Mouse (Mus musculus) CH12.LX (cell line): ENCODE data around the gene Foxl2. TPM values are rescaled to one million over a fixed set of nuclear protein-coding genes. Genes with fewer than 3 reads are reported as not detected.

Source experiments
- DNase-seq: peaks from one replicate; pipeline ENCODE4 v3.0.0-alpha.2; 2013; ENCODE audit errors: extremely low read depth
- H3K27ac ChIP-seq: 2 replicates; pipeline ENCODE4 v1.5.1; 2012; ENCODE audit warnings: low read depth, mild to moderate bottlenecking, control low read depth, moderate library complexity; ENCODE audit not compliant: insufficient read depth
- H3K27me3 ChIP-seq: replicated peaks from 2 replicates; pipeline ENCODE3; 2012; ENCODE audit warnings: inconsistent platforms
- H3K36me3 ChIP-seq, 2 experiments: replicated peaks in 1 of 2; 2 replicates each; pipeline versions ENCODE3 to v1.6.1; 2012; ENCODE audit warnings: inconsistent platforms in 1 of 2, low read length in 1 of 2, mild to moderate bottlenecking in 1 of 2, mixed read lengths in 1 of 2, moderate library complexity in 1 of 2; ENCODE audit not compliant: control insufficient read depth in 1 of 2, insufficient read depth in 1 of 2
- H3K4me1 ChIP-seq, 2 experiments: 2 replicates each; pipeline ENCODE4 v1.6.1; 2012; ENCODE audit warnings: inconsistent platforms in 1 of 2, moderate library complexity in 1 of 2; ENCODE audit not compliant: insufficient read depth in 2 of 2, control insufficient read depth in 1 of 2
- H3K4me2 ChIP-seq: 2 replicates; pipeline ENCODE4 v1.6.1; 2012; ENCODE audit warnings: low read depth, mild to moderate bottlenecking, control low read depth; ENCODE audit not compliant: poor library complexity, insufficient read depth, severe bottlenecking
- H3K4me3 ChIP-seq, 3 experiments: fragments of 150-350 bp in 1 of 3; sonication (generic) in 1 of 3; replicated peaks in 1 of 3; 2 replicates each; pipeline versions ENCODE3 to v1.5.1; 2011 to 2012; ENCODE audit warnings: low read depth in 2 of 3, low read length in 2 of 3, mild to moderate bottlenecking in 2 of 3, moderate library complexity in 2 of 3, control low read depth in 1 of 3, improper control_type of control experiment in 1 of 3, inconsistent platforms in 1 of 3, mixed read lengths in 1 of 3; ENCODE audit not compliant: poor library complexity in 1 of 3
- H3K79me2 ChIP-seq: replicated peaks from 2 replicates; pipeline ENCODE4 v1.6.1; 2012; ENCODE audit warnings: mild to moderate bottlenecking, moderate library complexity; ENCODE audit not compliant: control insufficient read depth, poor library complexity, insufficient read depth, severe bottlenecking; ENCODE audit errors: extremely low read depth
- H3K9ac ChIP-seq: 2 replicates; pipeline ENCODE4 v1.6.1; 2012; ENCODE audit warnings: low read depth, mild to moderate bottlenecking, control low read depth, moderate library complexity; ENCODE audit not compliant: insufficient read depth
- H3K9me3 ChIP-seq: replicated peaks from 2 replicates; pipeline ENCODE3; 2012; ENCODE audit warnings: low read length, inconsistent platforms, mixed read lengths
- BHLHE40 ChIP-seq: IDR thresholded peaks from 2 replicates; pipeline ENCODE4 v1.6.1; 2011; ENCODE audit warnings: mild to moderate bottlenecking, low read depth, low read length, improper control_type of control experiment
- CHD2 ChIP-seq: IDR thresholded peaks from 2 replicates; pipeline ENCODE4 v1.6.1; 2011; ENCODE audit warnings: low read length, improper control_type of control experiment
- CTCF ChIP-seq, 2 experiments: IDR thresholded peaks in 1 of 2; conservative IDR thresholded peaks in 1 of 2; 2 replicates each; pipeline ENCODE4 v1.5.1; 2011 to 2012; ENCODE audit warnings: low read depth in 2 of 2, low read length in 2 of 2, improper control_type of control experiment in 1 of 2, inconsistent platforms in 1 of 2, mild to moderate bottlenecking in 1 of 2, moderate library complexity in 1 of 2
- E2F4 ChIP-seq: IDR thresholded peaks from 2 replicates; pipeline ENCODE4 v1.6.1; 2011; ENCODE audit warnings: low read depth, low read length, improper control_type of control experiment; ENCODE audit not compliant: insufficient replicate concordance
- ELF1 ChIP-seq: IDR thresholded peaks from 2 replicates; pipeline ENCODE4 v1.6.1; 2014; ENCODE audit warnings: low read depth, mild to moderate bottlenecking, inconsistent platforms, low read length, improper control_type of control experiment
- EP300 ChIP-seq: IDR thresholded peaks from 2 replicates; pipeline ENCODE4 v1.6.1; 2011; ENCODE audit warnings: low read length, improper control_type of control experiment
- GABPA ChIP-seq: IDR thresholded peaks from 2 replicates; pipeline ENCODE4 v1.6.1; 2012; ENCODE audit warnings: low read depth, low read length, improper control_type of control experiment, inconsistent platforms; ENCODE audit not compliant: insufficient replicate concordance
- IRF4 ChIP-seq: IDR thresholded peaks from 2 replicates; pipeline ENCODE4 v1.6.1; 2014; ENCODE audit warnings: low read depth, mild to moderate bottlenecking, inconsistent platforms, low read length, improper control_type of control experiment
- JUN ChIP-seq: IDR thresholded peaks from 2 replicates; pipeline ENCODE4 v1.6.1; 2011; ENCODE audit warnings: low read depth, mild to moderate bottlenecking, low read length, improper control_type of control experiment, moderate library complexity; ENCODE audit not compliant: insufficient read depth
- JUND ChIP-seq: conservative IDR thresholded peaks from 2 replicates; pipeline ENCODE4 v1.6.1; 2011; ENCODE audit warnings: low read depth, low read length, improper control_type of control experiment
- MAZ ChIP-seq: IDR thresholded peaks from 2 replicates; pipeline ENCODE4 v1.6.1; 2012; ENCODE audit warnings: low read depth, mild to moderate bottlenecking, inconsistent platforms, low read length, improper control_type of control experiment, moderate library complexity
- MXI1 ChIP-seq: IDR thresholded peaks from 2 replicates; pipeline ENCODE4 v1.6.1; 2011; ENCODE audit warnings: mild to moderate bottlenecking, low read depth, low read length, improper control_type of control experiment
- NELFE ChIP-seq: IDR thresholded peaks from 2 replicates; pipeline ENCODE4 v1.6.1; 2011; ENCODE audit warnings: low read depth, low read length, improper control_type of control experiment
- NRF1 ChIP-seq: IDR thresholded peaks from 2 replicates; pipeline ENCODE4 v1.6.1; 2014; ENCODE audit warnings: low read depth, mild to moderate bottlenecking, inconsistent platforms, low read length, improper control_type of control experiment, moderate library complexity
- PAX5 ChIP-seq: IDR thresholded peaks from 2 replicates; pipeline ENCODE4 v1.6.1; 2012; ENCODE audit warnings: low read length, inconsistent platforms, mixed read lengths
- POLR2AphosphoS2 ChIP-seq: IDR thresholded peaks from 2 replicates; pipeline ENCODE4 v1.6.1; 2011; ENCODE audit warnings: low read depth, low read length, improper control_type of control experiment
- RAD21 ChIP-seq: IDR thresholded peaks from 2 replicates; pipeline ENCODE4 v1.6.1; 2011; ENCODE audit warnings: low read depth, mild to moderate bottlenecking, low read length, improper control_type of control experiment, moderate library complexity
- RCOR1 ChIP-seq: conservative IDR thresholded peaks from 2 replicates; pipeline ENCODE4 v1.6.1; 2012; ENCODE audit warnings: low read depth, mild to moderate bottlenecking, inconsistent platforms, low read length, improper control_type of control experiment
- SIN3A ChIP-seq: IDR thresholded peaks from 2 replicates; pipeline ENCODE4 v1.6.1; 2012; ENCODE audit warnings: low read length, improper control_type of control experiment, inconsistent platforms
- SMC3 ChIP-seq: IDR thresholded peaks from 2 replicates; pipeline ENCODE4 v1.6.1; 2011; ENCODE audit warnings: low read depth, low read length, improper control_type of control experiment
- TBP ChIP-seq: conservative IDR thresholded peaks from 2 replicates; pipeline ENCODE4 v1.6.1; 2011; ENCODE audit warnings: low read depth, low read length, improper control_type of control experiment
- TCF12 ChIP-seq: IDR thresholded peaks from 2 replicates; pipeline ENCODE4 v1.6.1; 2014; ENCODE audit warnings: low read depth, mild to moderate bottlenecking, inconsistent platforms, low read length, improper control_type of control experiment
- UBTF ChIP-seq: IDR thresholded peaks from 2 replicates; pipeline ENCODE4 v1.6.1; 2012; ENCODE audit warnings: low read depth, mild to moderate bottlenecking, inconsistent platforms, low read length, improper control_type of control experiment, moderate library complexity
- USF2 ChIP-seq: conservative IDR thresholded peaks from 2 replicates; pipeline ENCODE4 v1.6.1; 2011; ENCODE audit warnings: low read depth, low read length, improper control_type of control experiment
- ZC3H11A ChIP-seq: IDR thresholded peaks from 2 replicates; pipeline ENCODE4 v1.6.1; 2012; ENCODE audit warnings: low read depth, mild to moderate bottlenecking, inconsistent platforms, low read length, improper control_type of control experiment
- ZKSCAN1 ChIP-seq: IDR thresholded peaks from 2 replicates; pipeline ENCODE4 v1.6.1; 2012; ENCODE audit warnings: low read depth, inconsistent platforms, low read length, improper control_type of control experiment, borderline replicate concordance
- ZMIZ1 ChIP-seq: IDR thresholded peaks from 2 replicates; pipeline ENCODE4 v1.6.1; 2012; ENCODE audit warnings: low read depth, mild to moderate bottlenecking, inconsistent platforms, low read length, improper control_type of control experiment
- ZNF384 ChIP-seq: IDR thresholded peaks from 2 replicates; pipeline ENCODE4 v1.6.1; 2012; ENCODE audit warnings: low read depth, low read length, improper control_type of control experiment, inconsistent platforms
- dilution Hi-C: fragments of 300-500 bp; cut with MboI; formaldehyde crosslinking; loops from 2 replicates; pipeline ENCODE4 v1.14.3; 2020; ENCODE audit warnings: low sequenced_read_pairs; ENCODE audit not compliant: extremely low pct_unique_long_range_greater_than_20kb, extremely low pct_ligation_motif_present
- in situ Hi-C: fragments of 300-500 bp; cut with MboI; formaldehyde crosslinking; loops from 3 replicates; pipeline ENCODE4 v1.14.3; 2019; ENCODE audit warnings: low sequenced_read_pairs, low pct_ligation_motif_present, low pct_unique_long_range_greater_than_20kb, mixed read lengths
- polyA plus RNA-seq: library from polyadenylated mRNA; unstranded; fragments of >175 nt; gene quantifications from 2 replicates; pipeline ENCODE4 v1.2.1, GENCODE M21; 2012; ENCODE audit warnings: low read depth; ENCODE audit not compliant: insufficient read length
- total RNA-seq, 2 experiments: library from RNA; depleted of rRNA; stranded (reverse); fragments of 300-350 nt in 1 of 2; fragments of >200 nt in 1 of 2; gene quantifications; 2 replicates each; pipeline ENCODE4 v1.2.3; 2012 to 2014

The Foxl2 gene
- total and polyA plus RNA-seq, 3 experiments = not detected

DNA sequence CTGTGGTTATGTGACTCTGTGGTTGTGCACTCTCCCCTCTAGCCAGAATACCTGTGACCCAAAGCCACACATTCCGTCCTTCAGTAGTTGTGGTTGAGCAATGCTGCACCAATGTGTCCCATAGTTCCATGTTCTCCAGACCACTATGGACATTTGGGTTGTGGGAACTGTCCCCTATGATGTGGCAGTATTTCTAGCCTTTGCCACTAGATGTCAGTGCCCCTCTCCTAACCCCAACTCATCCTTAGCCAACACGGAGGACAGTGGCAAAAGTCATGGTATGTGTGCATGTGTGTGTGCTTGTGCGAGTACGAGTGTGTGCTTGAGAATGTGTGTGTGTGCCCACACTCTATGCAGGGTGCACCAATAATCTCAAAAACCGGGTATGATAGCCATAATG, 21.4 kb downstream of the Foxl2 start:
- in situ Hi-C loops = no loop called here
- DNase-seq = peak; percentile 28
- dilution Hi-C loops = no loop called here
- no peaks in the 10 kb centered on the region for H3K79me2 ChIP-seq
- H3K4me3 ChIP-seq = no peak overlapping the region
- no peaks in the 10 kb centered on the region for H3K9me3 ChIP-seq
- peaks cover 0 to 5% of the 10 kb centered on the region in 2 experiments; a peak in 1 of 4 replicates for H3K4me1 ChIP-seq
- no peak overlapping the region for H3K4me2 ChIP-seq
- H3K9ac ChIP-seq = no peak overlapping the region
- H3K27ac ChIP-seq = no peak overlapping the region
- no peak for TF ChIP-seq UBTF
- peak; percentile 42 to 76; a peak in 3 of 4 replicates for TF ChIP-seq CTCF (conservative IDR thresholded peaks at IDR 0.05 in 1 of 2, IDR thresholded peaks at IDR 0.05 in 1 of 2; ENCODE audit: low read depth in 2 of 2, low read length in 2 of 2)
- no peak for TF ChIP-seq ZC3H11A
- no peak for TF ChIP-seq TBP
- peak; percentile 61 for TF ChIP-seq SMC3
- TF ChIP-seq RAD21 = peak; percentile 76
- no peak for TF ChIP-seq MAZ
- peaks cover 17% of the 10 kb centered on the region for H3K27me3 ChIP-seq
- no peaks in the 10 kb centered on the region for H3K36me3 ChIP-seq

DNA sequence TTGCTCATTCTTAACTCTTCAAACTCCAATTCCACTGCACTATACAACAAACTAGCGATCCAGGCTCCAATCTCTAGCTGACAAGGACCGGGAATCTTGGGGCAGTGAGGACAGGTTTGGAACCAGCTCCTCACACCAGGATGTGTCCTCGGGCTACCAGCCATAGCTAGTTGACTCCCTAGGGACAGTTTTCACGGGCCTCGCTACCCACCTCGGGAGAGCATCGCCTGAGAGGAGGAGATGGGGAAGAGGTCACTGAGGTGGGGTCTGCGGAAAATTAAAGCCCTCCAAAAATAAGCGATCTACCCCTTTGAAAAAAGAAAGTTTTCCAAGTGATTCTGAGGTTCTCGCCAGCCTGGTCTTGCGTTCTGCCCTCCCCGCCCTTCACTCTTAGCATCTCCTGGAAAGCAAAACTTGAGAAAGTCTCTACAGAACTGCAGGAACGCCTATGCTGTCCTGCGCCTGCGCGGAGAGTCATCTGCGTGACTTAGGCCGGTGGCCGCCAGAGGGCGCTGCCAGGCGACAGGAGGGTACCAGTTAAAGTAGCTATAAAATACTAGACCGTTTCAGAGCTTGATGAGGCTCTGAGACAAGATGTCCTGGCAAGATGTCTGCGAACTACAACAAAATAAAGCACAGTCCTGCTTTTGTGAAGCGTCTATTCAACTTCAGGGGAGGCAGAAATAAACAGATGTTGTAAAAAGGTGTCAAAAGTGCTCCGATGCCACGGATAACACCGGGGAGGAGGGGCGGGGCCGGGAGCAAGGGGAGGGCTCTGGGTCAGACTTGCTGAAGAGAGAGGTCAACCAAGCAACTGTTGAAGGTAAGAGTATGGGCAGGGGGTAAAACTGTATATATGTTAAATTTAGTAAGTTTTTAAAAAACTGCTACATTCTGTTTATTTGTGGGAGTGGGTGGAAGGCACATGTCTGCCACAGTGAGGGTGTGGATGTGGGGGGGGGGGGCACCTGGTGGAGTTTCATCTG, 24.6 kb downstream of the Foxl2 start:
- in situ Hi-C loops (no loop called here), dilution Hi-C loops (no loop called here)
- peak overlapping the region; percentile 28 to 52 (median 47) for H3K4me3 ChIP-seq
- no peak for TF ChIP-seq ZMIZ1
- TF ChIP-seq TBP = 0 out of 2 replicates have a peak, but pooled peaks have one; percentile 40
- TF ChIP-seq CHD2 = no peak
- peak; percentile 72 for TF ChIP-seq NELFE
- no peak for TF ChIP-seq E2F4
- no peak for TF ChIP-seq USF2
- no peak for TF ChIP-seq JUN
- no peak; the same call in 1 of the 2 replicates for TF ChIP-seq MXI1
- no peak for TF ChIP-seq UBTF
- 0 out of 2 replicates have a peak, but pooled peaks have one; percentile 46 for TF ChIP-seq IRF4
- TF ChIP-seq ELF1 = peak; percentile 43; the same call in 1 of the 2 replicates
- peak; percentile 20; the same call in 1 of the 2 replicates for TF ChIP-seq TCF12
- no peak for TF ChIP-seq EP300
- 0 out of 2 replicates have a peak, but pooled peaks have one; percentile 11 for TF ChIP-seq BHLHE40
- no peak for TF ChIP-seq PAX5
- TF ChIP-seq RAD21 = peak; percentile 67
- TF ChIP-seq POLR2AphosphoS2 = no peak
- peak; percentile 54; the same call in 1 of the 2 replicates for TF ChIP-seq MAZ
- no peak for TF ChIP-seq ZKSCAN1
- TF ChIP-seq GABPA = no peak
- no peak for TF ChIP-seq RCOR1
- peak; percentile 85 to 93 for TF ChIP-seq CTCF (conservative IDR thresholded peaks at IDR 0.05 in 1 of 2, IDR thresholded peaks at IDR 0.05 in 1 of 2; ENCODE audit: low read depth in 2 of 2, low read length in 2 of 2)
- no peak for TF ChIP-seq ZNF384
- no peak for TF ChIP-seq JUND
- TF ChIP-seq SIN3A = 0 out of 2 replicates have a peak, but pooled peaks have one; percentile 29
- peak; percentile 98 for TF ChIP-seq NRF1

More for the DNA sequence above, 24.6 kb downstream of the Foxl2 start:
- Histone ChIP-seq H3K9ac (peak overlapping the region; percentile 71), H3K36me3 (no peaks in the 10 kb centered on the region), H3K79me2 (no peaks in the 10 kb centered on the region), H3K27ac (no peak overlapping the region), H3K9me3 (no peaks in the 10 kb centered on the region), H3K27me3 (peaks cover 20% of the 10 kb centered on the region), H3K4me2 (peak overlapping the region; percentile 93), H3K4me1 (peaks cover 0 to 5% of the 10 kb centered on the region in 2 experiments; a peak in 2 of 4 replicates)
- peak; percentile 87 for DNase-seq
